Mouse (Mus musculus) thymus, adult 2 months (tissue): ENCODE results near the gene Nes. TPM values are rescaled to one million over a fixed set of nuclear protein-coding genes. Genes with fewer than 3 reads are reported as not detected.

Source experiments
- DNase-seq: peaks from one replicate; pipeline ENCODE4 v3.0.0; 2021
- H3K27ac ChIP-seq: fragments of 200-500 bp; 2 replicates; pipeline ENCODE4 v1.5.1; 2012; ENCODE audit warnings: low read length, control low read depth; ENCODE audit not compliant: control insufficient read depth, insufficient read depth
- H3K27me3 ChIP-seq: fragments of 200-500 bp; 2 replicates; pipeline ENCODE4 v1.6.1; 2012; ENCODE audit warnings: mild to moderate bottlenecking, low read length, moderate library complexity, mixed read lengths; ENCODE audit not compliant: control insufficient read depth, insufficient read depth
- H3K36me3 ChIP-seq: fragments of 200-500 bp; 2 replicates; pipeline ENCODE4 v1.6.1; 2012; ENCODE audit warnings: mild to moderate bottlenecking, low read length, moderate library complexity; ENCODE audit not compliant: control insufficient read depth, insufficient read depth
- H3K4me1 ChIP-seq: fragments of 200-500 bp; replicated peaks from 2 replicates; pipeline ENCODE4 v1.6.1; 2012; ENCODE audit warnings: low read length; ENCODE audit not compliant: control insufficient read depth, insufficient read depth
- H3K4me3 ChIP-seq: fragments of 200-500 bp; 2 replicates; pipeline ENCODE4 v1.5.1; 2012; ENCODE audit warnings: mild to moderate bottlenecking, low read length, control low read depth, moderate library complexity; ENCODE audit not compliant: control insufficient read depth, insufficient read depth
- CTCF ChIP-seq: fragments of 200-500 bp; IDR thresholded peaks from 2 replicates; pipeline ENCODE4 v1.5.1; 2012; ENCODE audit warnings: mild to moderate bottlenecking, control low read depth, low read length, moderate library complexity, borderline replicate concordance; ENCODE audit not compliant: control insufficient read depth, poor library complexity, insufficient read depth; ENCODE audit errors: extremely low read depth
- POLR2A ChIP-seq: fragments of 200-500 bp; IDR thresholded peaks from 2 replicates; pipeline ENCODE4 v1.6.1; 2012; ENCODE audit warnings: mild to moderate bottlenecking, low read length, control low read depth, moderate library complexity; ENCODE audit not compliant: control insufficient read depth, poor library complexity, insufficient read depth; ENCODE audit errors: extremely low read depth
- WGBS: fragments of 180-500 bp; shearing (Covaris S2); methylation state at CpG from one replicate; pipeline ENCODE4 v1.1.7; 2018; 5-methylcytosine and 5-hydroxymethylcytosine counted together
- polyA plus RNA-seq: library from polyadenylated mRNA; depleted of rRNA; stranded (reverse); fragments of >200 nt; gene quantifications from 2 replicates; pipeline ENCODE4 v1.2.3, GENCODE M21; 2012; rRNA removed

The Nes gene
- polyA plus RNA-seq, 1 experiment = 1.1 TPM

DNA sequence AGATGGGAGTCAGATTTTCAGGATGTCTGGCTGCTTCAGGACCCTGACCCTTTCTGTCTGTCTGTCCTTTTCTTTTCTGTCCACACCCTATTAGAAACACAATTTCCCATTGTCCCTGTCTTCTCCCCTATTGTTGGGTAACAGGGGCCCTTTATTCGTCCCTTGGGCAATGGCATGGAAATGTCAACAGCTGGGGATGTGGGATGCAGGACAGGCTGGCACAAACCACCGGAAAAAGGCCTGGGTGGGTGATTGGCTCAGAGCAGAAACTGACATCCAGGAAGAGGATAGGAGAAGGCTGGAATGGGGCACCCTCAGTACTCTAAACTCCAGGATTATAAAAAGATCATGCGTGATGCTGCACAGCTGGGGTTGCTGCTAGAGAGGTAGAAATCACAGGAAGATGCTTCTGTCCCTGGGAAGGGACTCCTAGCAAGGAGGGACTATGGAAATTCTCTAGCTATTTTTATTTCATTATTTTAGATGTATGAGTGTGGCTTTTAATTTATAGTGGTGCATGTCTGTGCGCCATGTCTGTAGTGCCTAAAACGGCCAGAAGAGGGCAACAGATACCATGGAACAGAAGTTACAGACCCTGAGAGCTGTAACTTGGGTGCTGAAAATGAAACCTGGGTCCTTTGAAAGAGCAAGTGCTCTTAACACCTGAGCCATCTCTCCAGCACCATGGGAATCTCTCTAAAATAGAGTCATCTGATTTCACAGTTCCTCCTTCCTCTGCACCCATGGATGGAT is 56.7 kb downstream of the Nes start, which contains the start of gene Hapln2:
TSS of gene Hapln2 (minus strand) at position 150 of the 753 bp plus-strand sequence.
- Histone ChIP-seq H3K36me3 (no peaks in the 10 kb centered on the region), H3K27me3 (peaks cover 18% of the 10 kb centered on the region), H3K4me1 (peaks cover 1% of the 10 kb centered on the region; the same call in 1 of the 2 replicates), H3K4me3 (no peak within 1 kb of the TSS), H3K27ac (no peak within 1 kb of the TSS)
- TF ChIP-seq POLR2A (no peak), CTCF (no peak)
- DNase-seq = peak; percentile 10
- 66% methylated on average over 5 of the region's 5 CpGs for WGBS

Other genes starting within 250 kb of the Nes start
- gene Lrrc71, start 222.5 kb upstream of the Nes start, polyA plus RNA-seq = 0.39 and 0.56 TPM in 2 replicates
- 0.67 and 0.89 TPM in 2 replicates for gene Ntrk1, start 175.9 kb upstream of the Nes start, polyA plus RNA-seq
- gene Insrr, start 174.1 kb upstream of the Nes start, polyA plus RNA-seq = 0.58 and 0.64 TPM in 2 replicates
- 17.5 and 19.8 TPM in 2 replicates for gene Pear1, start 146.8 kb upstream of the Nes start, polyA plus RNA-seq
- 179 and 180 TPM in 2 replicates for gene Sh2d2a, start 124.3 kb upstream of the Nes start, polyA plus RNA-seq
- gene Prcc, start 85.5 kb upstream of the Nes start, polyA plus RNA-seq = 54.5 and 60.0 TPM in 2 replicates
- gene Hdgf, start 64.8 kb upstream of the Nes start, polyA plus RNA-seq = 112 and 136 TPM in 2 replicates
- gene Mrpl24, start 51.6 kb upstream of the Nes start, polyA plus RNA-seq = 60.5 and 72.4 TPM in 2 replicates
- gene Isg20l2, start 40.8 kb upstream of the Nes start, polyA plus RNA-seq = 31.6 and 40.8 TPM in 2 replicates
- 68.0 and 75.4 TPM in 2 replicates for gene Rrnad1, start 40.4 kb upstream of the Nes start, polyA plus RNA-seq
- gene Crabp2, start 22.4 kb upstream of the Nes start, polyA plus RNA-seq = 1.6 and 2.3 TPM in 2 replicates
- 0.23 and 0.54 TPM in 2 replicates for gene Bcan, start 29.2 kb downstream of the Nes start, polyA plus RNA-seq
- gene Hapln2, start 56.5 kb downstream of the Nes start, polyA plus RNA-seq = 0.23 and 0.26 TPM in 2 replicates
- 11.3 and 14.7 TPM in 2 replicates for gene Gpatch4, start 72.0 kb downstream of the Nes start, polyA plus RNA-seq
- 63.0 and 69.0 TPM in 2 replicates for gene Naxe, start 87.4 kb downstream of the Nes start, polyA plus RNA-seq
- 0.47 and 0.55 TPM in 2 replicates for gene Ttc24, start 107.2 kb downstream of the Nes start, polyA plus RNA-seq
- 19.7 and 24.6 TPM in 2 replicates for gene Iqgap3, start 110.9 kb downstream of the Nes start, polyA plus RNA-seq
- 343 and 377 TPM in 2 replicates for gene Mef2d, start 171.3 kb downstream of the Nes start, polyA plus RNA-seq